ENCODE assay signal across 8 mouse cellular contexts in genomic region chr15:85678351-85678895, GRCm38 (mm10). TPM values are rescaled to one million over a fixed set of nuclear protein-coding genes. Genes with fewer than 3 reads are reported as not detected.
DNase-seq lines count a peak whose midpoint lies in the region; ATAC-seq lines count a peak whose summit lies in the region.

No protein-coding gene starts in this region.

- H3K4me2 ChIP-seq in limb, embryonic 15.5 days, result peak overlapping the region; percentile 35

- ATAC-seq in cerebellum, adult (ENCODE audit: insufficient number of reproducible peaks, low FRiP score, low TSS enrichment), result peak; percentile 38; the same call in 1 of the 2 replicates
- ATAC-seq in limb, embryonic 15.5 days (ENCODE audit: insufficient number of reproducible peaks, low FRiP score, low TSS enrichment, low read depth), result no peak

- H3K27ac ChIP-seq in brown adipose tissue, adult 24 weeks (replicated peaks; ENCODE audit: low read depth, low read length), result peak overlapping the region; percentile 49
- peak overlapping the region; percentile 90 for H3K27ac ChIP-seq in limb, embryonic 15.5 days

- H3K27me3 ChIP-seq in limb, embryonic 15.5 days, result no peaks in the 10 kb centered on the region

- H3K36me3 ChIP-seq in limb, embryonic 15.5 days, result peaks cover 18% of the 10 kb centered on the region

- H3K4me1 ChIP-seq in brown adipose tissue, adult 24 weeks (ENCODE audit: control insufficient read depth, insufficient read depth, insufficient read length, low read length), result peaks cover 33% of the 10 kb centered on the region
- peaks cover 80% of the 10 kb centered on the region for H3K4me1 ChIP-seq in limb, embryonic 15.5 days

- H3K9ac ChIP-seq in limb, embryonic 15.5 days, result no peak overlapping the region

- DNase-seq in cerebellum, adult 11-12 months, result no peak
- peak; percentile 65 for DNase-seq in kidney, adult 9 months
- no peak for DNase-seq in kidney, postnatal 36 days
- no peak for DNase-seq in retina, embryonic 14.5 days (ENCODE audit: low spot score)
- no peak for DNase-seq in left cerebral cortex, adult 9 months (ENCODE audit: low spot score in 2 of 2)

- 89% methylated on average over 15 of the region's 15 CpGs for WGBS in limb, embryonic 15.5 days

- H3K4me3 ChIP-seq in brown adipose tissue, adult 24 weeks (ENCODE audit: insufficient read depth, low read depth, low read length), result peak overlapping the region; percentile 16
- peak overlapping the region; percentile 27 for H3K4me3 ChIP-seq in limb, embryonic 15.5 days

- H3K9me3 ChIP-seq in limb, embryonic 15.5 days, result no peaks in the 10 kb centered on the region

RNA-seq across cellular contexts. Expression of gene Ppara, which starts 56.4 kb away (rescaled TPM):
- polyA plus RNA-seq in brown adipose tissue, adult 24 weeks (2012; ENCODE audit: insufficient read depth, insufficient read length, missing spikeins), result 53.5 and 108 TPM in 2 replicates
- polyA plus RNA-seq in limb, embryonic 15.5 days (2015; fragmentation: Nextera tagmentation; extraction: Ambion mirVana), result 1.7 and 4.8 TPM in 2 replicates
